Mouse (Mus musculus) ES-E14 (cell line): ENCODE data around the gene Inpp4b. TPM values are rescaled to one million over a fixed set of nuclear protein-coding genes. Genes with fewer than 3 reads are reported as not detected.

Source experiments
- DNase-seq: peaks from one replicate; pipeline ENCODE4 v3.0.0-alpha.2; 2013; ENCODE audit warnings: low read depth, low spot score
- H3K27ac ChIP-seq: 2 replicates; pipeline ENCODE4 v1.5.1; 2012; ENCODE audit warnings: low read depth, mild to moderate bottlenecking, low read length, moderate library complexity, mixed read lengths; ENCODE audit not compliant: poor library complexity, insufficient read depth, severe bottlenecking
- H3K36me3 ChIP-seq: 2 replicates; pipeline ENCODE4 v1.6.1; 2012; ENCODE audit warnings: mild to moderate bottlenecking, low read length, moderate library complexity, mixed read lengths; ENCODE audit not compliant: control insufficient read depth, poor library complexity, insufficient read depth, severe bottlenecking
- H3K4me1 ChIP-seq, 2 experiments: fragments of 150-350 bp in 1 of 2; sonication (generic) in 1 of 2; 2 replicates each; pipeline ENCODE4 v1.6.1; 2012; ENCODE audit warnings: low read length in 2 of 2, mild to moderate bottlenecking in 1 of 2, mixed read lengths in 1 of 2; ENCODE audit not compliant: control insufficient read depth in 2 of 2, insufficient read depth in 2 of 2, poor library complexity in 1 of 2
- H3K4me3 ChIP-seq, 2 experiments: fragments of 150-350 bp in 1 of 2; sonication (generic) in 1 of 2; 2 replicates each; pipeline ENCODE4 v1.5.1; 2012; ENCODE audit warnings: low read length in 2 of 2, low read depth in 1 of 2, mild to moderate bottlenecking in 1 of 2, mixed read lengths in 1 of 2; ENCODE audit not compliant: insufficient read depth in 1 of 2, poor library complexity in 1 of 2, severe bottlenecking in 1 of 2
- H3K9ac ChIP-seq: 2 replicates; pipeline ENCODE4 v1.6.1; 2012; ENCODE audit warnings: low read depth, mild to moderate bottlenecking, low read length, mixed read lengths; ENCODE audit not compliant: poor library complexity, insufficient read depth, severe bottlenecking
- H3K9me3 ChIP-seq: fragments of 150-350 bp; sonication (generic); 2 replicates; pipeline ENCODE4 v1.6.1; 2012; ENCODE audit warnings: low read depth, mild to moderate bottlenecking, low read length; ENCODE audit not compliant: control insufficient read depth, insufficient read depth
- CHD2 ChIP-seq: IDR thresholded peaks from 2 replicates; pipeline ENCODE4 v1.6.1; 2014; ENCODE audit warnings: mild to moderate bottlenecking, low read depth, low read length, inconsistent platforms
- HCFC1 ChIP-seq: IDR thresholded peaks from 2 replicates; pipeline ENCODE4 v1.6.1; 2012; ENCODE audit warnings: low read length, inconsistent platforms, borderline replicate concordance; ENCODE audit not compliant: insufficient read depth
- MAFK ChIP-seq: IDR thresholded peaks from 2 replicates; pipeline ENCODE4 v1.6.1; 2014; ENCODE audit warnings: mild to moderate bottlenecking, low read depth, low read length, inconsistent platforms; ENCODE audit not compliant: insufficient read depth
- ZC3H11A ChIP-seq: IDR thresholded peaks from 2 replicates; pipeline ENCODE4 v1.6.1; 2012; ENCODE audit warnings: low read depth, mild to moderate bottlenecking, inconsistent platforms, low read length, borderline replicate concordance
- ZNF384 ChIP-seq: IDR thresholded peaks from 2 replicates; pipeline ENCODE4 v1.6.1; 2012; ENCODE audit warnings: low read depth, low read length, inconsistent platforms
- in situ Hi-C, 2 experiments: fragments of 600-800 bp; cut with MboI; formaldehyde crosslinking; loops; one replicate each; pipeline ENCODE4 v1.15.1; 2025; ENCODE audit warnings: low sequenced_read_pairs in 2 of 2, inconsistent platforms in 1 of 2; ENCODE audit not compliant: unreplicated experiment in 2 of 2
- total RNA-seq: library from RNA; depleted of rRNA; stranded (reverse); fragments of 300-350 nt; gene quantifications from 2 replicates; pipeline ENCODE4 v1.2.3, GENCODE M21; 2012

Inpp4b gene
- total RNA-seq, 1 experiment: 0.98 TPM

DNA sequence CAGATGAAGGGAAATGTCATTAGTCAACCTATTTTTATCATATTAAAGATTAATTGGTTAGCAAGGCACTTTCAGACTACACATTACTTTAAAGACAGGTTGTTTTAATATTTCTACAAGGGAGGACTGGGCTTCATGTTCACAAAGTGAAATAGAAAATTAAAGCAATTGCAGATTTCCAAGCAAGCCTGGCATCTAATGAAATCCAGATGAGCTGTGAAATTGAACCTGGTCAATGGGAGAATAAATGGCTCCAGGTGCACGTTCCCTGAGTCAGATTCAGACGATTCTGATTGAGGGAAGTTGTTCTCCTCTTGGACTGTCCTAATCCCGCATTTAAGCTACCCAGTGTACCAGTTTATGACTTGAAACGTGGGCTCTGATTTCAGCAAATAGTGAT is 473.2 kb downstream of the Inpp4b start:
- no peak for DNase-seq
- Histone ChIP-seq H3K27ac (no peak overlapping the region), H3K4me1 (no peaks in the 10 kb centered on the region), H3K36me3 (no peaks in the 10 kb centered on the region), H3K9ac (no peak overlapping the region), H3K9me3 (no peaks in the 10 kb centered on the region), H3K4me3 (no peak overlapping the region)
- TF ChIP-seq HCFC1: no peak
- TF ChIP-seq ZC3H11A: no peak
- TF ChIP-seq MAFK: no peak
- no peak for TF ChIP-seq CHD2
- TF ChIP-seq ZNF384: no peak
- in situ Hi-C loops: no loop called here

DNA sequence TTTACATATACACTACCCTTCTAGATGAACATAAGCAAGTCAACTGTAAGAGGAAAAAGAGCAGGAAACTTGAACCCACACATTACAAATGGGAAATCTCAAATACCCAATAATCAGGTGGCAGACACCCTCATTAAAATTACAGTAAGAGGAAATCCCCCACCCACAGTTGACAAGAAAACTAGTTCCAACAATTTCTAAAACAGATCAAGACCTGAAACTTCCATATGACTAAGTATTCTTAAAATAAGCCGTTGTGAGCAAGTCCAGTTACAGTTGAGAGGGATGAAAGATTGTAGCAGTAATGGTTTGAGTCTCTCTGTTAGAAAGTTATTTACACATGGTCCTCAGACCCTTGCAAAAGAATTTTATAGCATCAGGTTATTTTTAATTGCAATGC is 480.8 kb downstream of the Inpp4b start:
- no peaks in the 10 kb centered on the region for H3K36me3 ChIP-seq
- H3K9ac ChIP-seq: no peak overlapping the region
- no peak overlapping the region for H3K4me3 ChIP-seq
- no peaks in the 10 kb centered on the region for H3K9me3 ChIP-seq
- no peaks in the 10 kb centered on the region for H3K4me1 ChIP-seq
- no peak for DNase-seq
- in situ Hi-C loops: no loop called here
- no peak for TF ChIP-seq MAFK
- no peak overlapping the region for H3K27ac ChIP-seq

DNA sequence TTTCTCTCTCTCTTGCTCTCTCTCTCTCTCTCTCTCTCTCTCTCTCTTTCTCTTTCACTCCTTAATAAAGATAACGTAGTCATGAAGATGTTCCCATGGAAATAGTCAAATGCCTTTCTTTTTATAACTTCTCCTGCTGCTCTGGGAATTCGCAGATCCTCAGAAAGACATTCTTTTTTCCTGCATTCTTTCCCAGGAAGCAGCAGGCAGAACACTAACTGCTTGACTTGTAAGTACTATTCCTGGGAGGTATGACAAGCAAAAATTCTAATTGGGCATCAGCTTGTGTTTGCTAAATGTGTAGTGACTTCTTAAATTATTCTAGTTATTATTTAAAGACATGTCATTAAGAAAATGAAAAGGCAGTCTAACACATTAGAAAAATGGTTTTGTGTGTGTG is 482.6 kb downstream of the Inpp4b start:
- no peaks in the 10 kb centered on the region for H3K4me1 ChIP-seq
- in situ Hi-C loops: no loop called here
- no peaks in the 10 kb centered on the region for H3K36me3 ChIP-seq

DNA sequence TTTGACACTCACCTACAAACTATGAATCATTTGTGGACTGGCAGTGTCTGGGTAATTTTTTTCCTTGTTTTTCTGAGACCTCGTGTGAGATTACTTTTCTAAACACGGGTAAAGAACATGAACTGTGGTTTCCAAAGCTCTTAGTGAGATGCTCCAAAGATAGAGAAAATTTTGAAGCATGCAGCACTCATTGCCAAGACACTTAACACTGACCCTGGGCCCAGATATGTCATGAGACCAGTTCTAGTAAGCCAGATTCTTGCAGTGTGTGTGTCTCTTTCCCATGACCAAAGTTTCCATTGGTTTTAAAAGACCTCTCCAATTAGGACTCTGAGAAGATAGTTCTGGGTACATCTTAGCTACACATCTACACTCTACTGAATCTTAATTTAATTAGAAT is 484.1 kb downstream of the Inpp4b start:
- Histone ChIP-seq H3K27ac (no peak overlapping the region), H3K4me1 (no peaks in the 10 kb centered on the region), H3K36me3 (no peaks in the 10 kb centered on the region), H3K4me3 (no peak overlapping the region), H3K9ac (no peak overlapping the region), H3K9me3 (no peaks in the 10 kb centered on the region)
- in situ Hi-C loops: no loop called here
- no peak for DNase-seq
- TF ChIP-seq ZNF384: no peak
- TF ChIP-seq ZC3H11A: no peak
- no peak for TF ChIP-seq CHD2
- TF ChIP-seq MAFK: no peak
- no peak for TF ChIP-seq HCFC1

More for the DNA sequence above, 482.6 kb downstream of the Inpp4b start:
- no peak overlapping the region for H3K27ac ChIP-seq
- no peaks in the 10 kb centered on the region for H3K9me3 ChIP-seq
- H3K9ac ChIP-seq: no peak overlapping the region
- no peak overlapping the region for H3K4me3 ChIP-seq
- TF ChIP-seq MAFK (no peak), ZNF384 (no peak), CHD2 (no peak), ZC3H11A (no peak), HCFC1 (no peak)
- DNase-seq: no peak

DNA sequence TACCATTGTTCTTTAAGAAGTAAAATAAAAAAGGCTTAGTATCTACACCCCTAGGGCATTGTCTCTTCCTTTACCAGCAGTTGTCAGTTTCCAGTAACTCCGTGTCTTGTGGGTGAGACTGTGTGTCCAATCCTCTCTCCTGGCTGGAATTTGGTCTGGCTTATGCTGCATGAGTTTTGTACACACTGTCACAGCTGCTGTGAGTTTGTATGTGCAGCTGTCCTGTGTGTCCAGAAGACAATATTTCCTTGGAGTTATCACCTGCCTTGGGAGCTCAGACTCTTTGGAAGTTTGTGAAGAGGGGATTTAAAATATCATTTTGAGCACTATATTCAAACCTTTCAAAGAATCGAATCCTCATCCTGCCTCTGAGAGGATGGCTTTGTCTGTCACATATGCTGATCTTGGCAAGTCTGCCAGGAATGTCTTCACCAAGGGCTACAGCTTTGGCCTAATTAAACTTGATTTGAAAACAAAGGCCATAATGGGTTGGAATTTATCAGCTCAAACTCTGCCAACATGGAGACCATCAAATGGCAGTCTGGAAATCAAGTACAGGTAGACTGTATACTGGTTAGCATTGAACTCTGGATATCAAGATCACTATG is 485.1 kb downstream of the Inpp4b start:
- TF ChIP-seq ZNF384: no peak
- TF ChIP-seq HCFC1: no peak
- no peak for TF ChIP-seq CHD2
- TF ChIP-seq MAFK: no peak
- no peak for TF ChIP-seq ZC3H11A
- Histone ChIP-seq H3K4me1 (no peaks in the 10 kb centered on the region), H3K36me3 (no peaks in the 10 kb centered on the region), H3K4me3 (no peak overlapping the region), H3K27ac (no peak overlapping the region), H3K9me3 (no peaks in the 10 kb centered on the region), H3K9ac (no peak overlapping the region)
- in situ Hi-C loops: no loop called here
- DNase-seq: no peak
